Mouse (Mus musculus) neutrophil, adult 59 days (primary cell): ENCODE results near the gene Anpep. TPM values are rescaled to one million over a fixed set of nuclear protein-coding genes. Genes with fewer than 3 reads are reported as not detected.

Experiments used
- total RNA-seq, 2 experiments: library from RNA; stranded (reverse); gene quantifications; 1 replicate in 1 of 2; 2 replicates in 1 of 2; pipeline ENCODE4 v1.2.4; 2023

Anpep gene
- total RNA-seq, result under 1 TPM in 1 of 2 experiments, not detected in 1; 0.20 TPM

DNA sequence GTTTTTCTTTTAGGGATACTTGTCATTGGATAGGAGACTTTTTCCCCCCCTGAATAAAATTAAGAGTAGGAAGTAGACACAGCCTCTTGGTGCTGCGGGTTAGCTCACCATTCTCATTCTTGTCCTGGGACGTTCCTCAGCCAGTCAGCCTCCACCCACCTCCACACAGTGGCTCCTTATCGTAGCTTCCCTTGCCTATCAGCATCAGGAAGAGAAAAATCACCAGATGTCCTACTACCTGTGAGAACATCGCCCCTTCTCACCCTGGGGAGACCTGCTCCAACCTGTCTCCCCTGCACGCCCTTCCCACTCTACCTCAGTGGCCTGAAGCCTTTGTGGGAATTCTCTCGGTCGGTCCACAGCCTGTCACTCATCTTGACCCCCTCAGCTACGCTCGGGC, at the start of gene Anpep:
Gene Anpep, minus strand, starts transcription at position 249 of the 400 bp plus-strand sequence.

DNA sequence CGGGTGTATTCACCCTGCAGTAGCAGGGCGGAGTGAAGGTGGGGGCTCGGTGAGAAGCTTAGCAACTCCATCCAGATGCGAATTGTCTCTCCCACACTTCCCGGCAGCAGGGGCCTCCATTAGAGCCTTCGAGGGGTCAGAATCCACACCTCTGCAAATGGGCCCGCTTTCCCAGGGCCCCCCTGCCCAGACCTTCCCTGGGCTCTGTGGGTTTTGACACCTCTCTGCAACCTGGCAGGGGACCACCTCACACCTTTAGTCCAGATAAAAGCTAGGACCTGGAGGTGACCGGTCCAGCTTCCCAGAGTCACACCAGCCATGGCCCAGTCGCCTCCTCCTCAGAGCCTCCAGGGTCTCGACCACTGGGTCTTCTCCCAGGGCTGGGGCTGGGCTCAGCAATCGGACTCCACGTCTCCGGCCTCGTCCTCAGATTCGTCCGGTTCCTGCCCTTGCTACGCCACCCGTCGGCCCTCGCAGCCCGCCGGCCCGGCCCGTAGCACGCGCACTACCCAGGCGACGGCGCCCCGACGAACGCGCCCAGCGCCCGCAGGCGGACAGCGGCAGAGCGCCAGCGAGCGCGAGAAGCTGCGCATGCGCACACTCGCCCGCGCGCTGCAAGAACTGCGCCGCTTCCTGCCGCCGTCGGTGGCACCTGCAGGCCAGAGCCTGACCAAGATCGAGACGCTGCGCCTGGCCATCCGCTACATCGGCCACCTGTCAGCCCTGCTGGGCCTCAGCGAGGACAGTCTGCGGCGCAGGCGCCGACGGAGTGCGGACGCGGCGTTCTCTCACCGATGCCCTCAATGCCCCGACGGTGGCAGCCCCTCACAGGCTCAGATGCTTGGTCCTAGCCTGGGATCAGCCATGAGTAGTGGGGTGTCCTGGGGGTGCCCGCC, 50.0 kb downstream of the Anpep start, which contains the start of gene Mesp2:
Gene Mesp2, plus strand, starts transcription at position 117 of the 896 bp plus-strand sequence.

DNA sequence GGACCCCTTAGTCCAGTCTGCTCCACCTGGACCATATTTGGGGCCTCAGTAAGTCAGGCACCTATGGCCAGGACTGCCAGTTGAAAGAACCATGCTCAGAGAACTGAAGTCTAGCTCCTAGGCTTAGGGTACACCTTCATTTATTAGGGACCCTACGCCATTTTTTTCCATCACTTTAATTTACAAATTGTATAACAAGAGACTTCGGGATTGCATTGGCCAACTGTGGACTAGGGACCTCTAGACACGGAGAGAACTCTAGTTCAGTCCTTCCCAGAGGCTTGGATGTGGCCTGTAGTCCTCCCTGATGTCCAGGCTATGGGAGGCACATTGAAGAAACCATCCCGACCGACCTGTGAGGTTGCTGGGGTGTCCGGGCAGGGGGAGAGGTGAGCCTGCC, 67.2 kb downstream of the Anpep start, which contains the start of gene Mesp1:
Gene Mesp1, minus strand, starts transcription at position 101 of the 400 bp plus-strand sequence.

Other genes with a start within 250 kb of the Anpep start
- under 1 TPM; 0.29 to 0.38 TPM for gene Rhcg, start 243.4 kb downstream of the Anpep start, total RNA-seq
- 10 to 100 TPM; 18.8 to 21.0 TPM for gene Ticrr, start 200.9 kb downstream of the Anpep start, total RNA-seq
- gene Kif7, start 145.3 kb downstream of the Anpep start, total RNA-seq, result under 1 TPM; 0.24 to 0.42 TPM
- gene Plin1, start 128.2 kb downstream of the Anpep start, total RNA-seq, result under 1 TPM in 1 of 2 experiments, not detected in 1; 0.55 TPM
- 1 to 10 TPM; 2.2 to 2.3 TPM for gene Pex11a, start 117.9 kb downstream of the Anpep start, total RNA-seq
- not detected for gene Wdr93, start 117.9 kb downstream of the Anpep start, total RNA-seq
- not detected for gene Mesp1, start 67.3 kb downstream of the Anpep start, total RNA-seq
- gene Mesp2, start 50.3 kb downstream of the Anpep start, total RNA-seq, result not detected
- 10 to 100 TPM in 1 of 2 experiments, 1 to 10 TPM in 1; 8.8 to 12.3 TPM for gene Ap3s2, start 59.6 kb upstream of the Anpep start, total RNA-seq
- gene Arpin, start 74.3 kb upstream of the Anpep start, total RNA-seq, result under 1 TPM; 0.80 to 0.97 TPM
- gene Zfp710, start 163.8 kb upstream of the Anpep start, total RNA-seq, result 100 to 1,000 TPM; 124 to 146 TPM